Mouse (Mus musculus) embryo, embryonic 10.5 days (tissue): ENCODE measurements around the gene Gch1.
A peak's percentile ranks its signal among the peaks of the same experiment; 100 is the strongest.

Experiments used
- DNase-seq: peaks from one replicate; pipeline ENCODE4 v3.0.0-alpha.2; 2015; ENCODE audit warnings: low spot score

The Gch1 gene

GRCm38 (mm10) chr14:47188848-47189634 lies at the start of gene Gch1:
Gene Gch1, minus strand, starts transcription at chr14:47189413.
- peak; percentile 83 for DNase-seq

DNA sequence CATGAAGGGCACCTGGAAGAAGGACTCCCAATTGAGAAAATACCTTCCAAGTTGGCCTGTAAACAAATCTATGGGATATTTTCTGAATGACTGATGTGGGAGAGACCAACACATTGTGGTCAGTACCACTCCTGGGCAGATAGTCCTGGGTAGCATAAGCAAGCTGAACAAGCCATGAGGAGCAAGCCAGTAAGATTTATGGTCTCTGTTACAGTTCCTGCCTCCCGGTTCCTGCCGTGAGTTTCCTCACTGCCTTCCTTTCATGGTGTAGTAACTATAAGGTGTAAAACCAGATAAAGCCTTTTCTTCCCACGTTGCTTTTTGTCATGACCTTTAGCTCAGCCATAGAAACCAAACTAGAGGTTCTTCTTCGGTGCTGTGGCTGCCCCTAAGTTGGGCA lies 48.1 kb upstream of the Gch1 start:
- DNase-seq, result no peak

DNA sequence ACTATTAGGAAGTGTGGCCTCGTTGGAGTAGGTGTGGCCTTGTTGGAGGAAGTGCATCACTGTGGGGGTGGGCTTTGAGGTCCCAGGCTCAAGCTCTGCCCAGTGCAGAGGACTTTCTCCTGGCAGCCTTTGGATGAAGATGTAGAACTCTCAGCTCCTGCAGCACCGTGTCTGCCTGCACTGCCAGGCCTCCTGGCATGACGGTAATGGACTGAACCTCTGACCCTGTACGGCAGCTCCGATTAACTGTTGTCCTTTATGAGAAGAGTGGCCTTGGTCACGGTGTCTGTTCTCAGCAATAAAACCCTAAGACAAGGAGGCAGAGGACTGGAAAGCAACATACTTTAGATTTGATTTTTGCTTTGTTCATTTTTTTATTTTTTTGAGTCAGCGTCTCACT lies 47.3 kb upstream of the Gch1 start:
- no peak for DNase-seq

GRCm38 (mm10) chr14:47234526-47235250 lies 45.5 kb upstream of the Gch1 start:
- DNase-seq, result no peak

GRCm38 (mm10) chr14:47234032-47234431 lies 44.8 kb upstream of the Gch1 start:
- DNase-seq, result no peak

- DNase-seq, result no peak
Measured at GRCm38 (mm10) chr14:47233602-47234001, 44.4 kb upstream of the Gch1 start.

- DNase-seq, result no peak
Measured at GRCm38 (mm10) chr14:47229796-47230376, 40.7 kb upstream of the Gch1 start.

DNA sequence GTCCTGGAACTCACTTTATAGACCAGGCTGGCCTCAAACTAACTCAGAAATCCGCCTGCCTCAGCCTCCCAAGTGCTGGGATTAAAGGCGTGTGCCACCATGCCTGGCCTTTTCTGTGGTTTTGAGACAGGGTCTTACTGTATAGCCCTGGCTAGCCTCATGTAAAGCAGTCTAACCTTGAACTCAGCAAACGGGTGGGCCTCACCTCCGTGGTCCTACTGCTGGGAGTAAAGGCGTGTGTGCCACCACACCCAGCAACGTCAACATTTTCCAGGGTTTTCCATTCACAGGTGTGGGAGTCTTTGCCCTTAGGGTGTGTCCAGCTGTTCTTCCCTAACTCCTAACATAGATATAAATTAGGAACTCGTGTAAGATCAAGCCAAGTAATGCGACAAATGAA lies 36.7 kb upstream of the Gch1 start:
- no peak for DNase-seq

GRCm38 (mm10) chr14:47224476-47225325 lies 35.5 kb upstream of the Gch1 start:
- no peak for DNase-seq

DNA sequence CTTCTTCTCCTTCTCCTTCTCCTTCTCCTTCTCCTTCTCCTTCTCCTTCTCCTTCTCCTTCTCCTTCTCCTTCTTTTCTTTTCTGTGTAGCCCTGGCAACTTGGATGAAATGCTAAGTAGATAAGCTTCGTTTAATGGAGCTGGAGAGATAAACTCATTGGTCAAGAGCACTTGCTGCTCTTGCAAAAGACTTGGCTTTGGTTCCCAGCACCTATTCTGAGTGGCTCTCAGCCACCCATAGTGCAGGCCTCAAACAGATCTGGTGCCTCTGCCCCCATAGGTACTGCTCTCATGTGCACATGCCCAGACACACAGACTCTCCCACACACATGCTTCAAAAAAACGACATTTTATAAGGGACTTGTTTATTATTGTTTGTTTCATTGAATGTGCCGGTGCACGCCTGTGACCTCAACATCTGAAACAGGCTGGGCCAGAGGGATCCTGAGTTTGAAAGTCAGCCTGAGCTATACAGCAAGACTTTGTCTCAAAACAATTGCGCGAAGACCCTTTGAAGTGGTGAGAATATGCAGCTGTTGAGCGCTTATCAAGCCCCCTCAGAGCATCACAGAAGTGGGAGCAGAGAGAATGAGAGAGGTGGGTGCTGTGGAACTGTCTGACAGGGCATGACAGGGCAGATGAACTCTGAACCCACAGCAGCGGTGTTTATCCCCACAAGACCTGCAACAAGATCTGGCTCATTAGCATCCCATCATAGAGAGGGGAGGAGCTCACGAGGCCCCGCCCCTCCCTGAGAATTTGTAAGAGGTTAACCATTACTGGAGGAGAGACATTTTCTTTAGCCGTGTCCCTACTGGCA lies 33.6 kb upstream of the Gch1 start:
- peak; percentile 5 for DNase-seq

- no peak for DNase-seq
Measured at GRCm38 (mm10) chr14:47221567-47221966, 32.4 kb upstream of the Gch1 start.

- no peak for DNase-seq
Measured at GRCm38 (mm10) chr14:47220231-47221025, 31.2 kb upstream of the Gch1 start.

GRCm38 (mm10) chr14:47218766-47219606 lies 29.8 kb upstream of the Gch1 start:
- DNase-seq, result no peak

GRCm38 (mm10) chr14:47216541-47216940 lies 27.3 kb upstream of the Gch1 start:
- no peak for DNase-seq

- no peak for DNase-seq
Measured at GRCm38 (mm10) chr14:47214367-47214766, 25.2 kb upstream of the Gch1 start.

- DNase-seq, result no peak
Measured at GRCm38 (mm10) chr14:47213305-47213704, 24.1 kb upstream of the Gch1 start.

GRCm38 (mm10) chr14:47209669-47210164 lies 20.5 kb upstream of the Gch1 start:
- no peak for DNase-seq

- no peak for DNase-seq
Measured at GRCm38 (mm10) chr14:47208564-47209493, 19.6 kb upstream of the Gch1 start.
